Mouse (Mus musculus): ENCODE measurements around the gene Adora1.
"Not testable (repeated sequence)": the region's sequence is repeated elsewhere in the genome, so short reads cannot be mapped to it uniquely, and the experiment has no call there.

Gene Adora1

GRCm38 (mm10) chr1:134235391-134235921 lies at the start of gene Adora1:
TSS of gene Adora1 (minus strand) at chr1:134235431.
- no peak for DNase-seq

GRCm38 (mm10) chr1:134283108-134283507 lies 47.9 kb upstream of the Adora1 start:
- DNase-seq = no peak

GRCm38 (mm10) chr1:134282342-134282741 lies 47.1 kb upstream of the Adora1 start:
- no peak for DNase-seq

- DNase-seq = no peak
Observed at GRCm38 (mm10) chr1:134281563-134281962, 46.3 kb upstream of the Adora1 start.

- DNase-seq = no peak
Observed at GRCm38 (mm10) chr1:134280174-134280573, 44.9 kb upstream of the Adora1 start.

- no peak for DNase-seq
Observed at GRCm38 (mm10) chr1:134276823-134277222, 41.6 kb upstream of the Adora1 start.

- DNase-seq = no peak
Observed at GRCm38 (mm10) chr1:134275616-134276464, 40.6 kb upstream of the Adora1 start.

- DNase-seq = no peak
Observed at GRCm38 (mm10) chr1:134274483-134274920, 39.3 kb upstream of the Adora1 start.

- DNase-seq = no peak
Observed at GRCm38 (mm10) chr1:134273493-134274395, 38.5 kb upstream of the Adora1 start.

- DNase-seq = no peak
Observed at GRCm38 (mm10) chr1:134272754-134273250, 37.6 kb upstream of the Adora1 start.

GRCm38 (mm10) chr1:134270026-134270425 lies 34.8 kb upstream of the Adora1 start:
- no peak for DNase-seq

- no peak for DNase-seq
Observed at GRCm38 (mm10) chr1:134265797-134266196, 30.6 kb upstream of the Adora1 start.

- DNase-seq = no peak
Observed at GRCm38 (mm10) chr1:134264341-134264740, 29.1 kb upstream of the Adora1 start.

- DNase-seq = not testable (repeated sequence)
Observed at GRCm38 (mm10) chr1:134249681-134250080, 14.4 kb upstream of the Adora1 start.

- no peak for DNase-seq
Observed at GRCm38 (mm10) chr1:134246590-134246989, 11.4 kb upstream of the Adora1 start.

- DNase-seq = no peak
Observed at GRCm38 (mm10) chr1:134245004-134245717, 9.9 kb upstream of the Adora1 start.

- DNase-seq = peak; percentile 88 to 91
Observed at GRCm38 (mm10) chr1:134243948-134244914, 9.0 kb upstream of the Adora1 start.

GRCm38 (mm10) chr1:134243505-134243904 lies 8.3 kb upstream of the Adora1 start:
- no peak for DNase-seq

GRCm38 (mm10) chr1:134242286-134242685 lies 7.1 kb upstream of the Adora1 start:
- DNase-seq = no peak

- no peak for DNase-seq
Observed at GRCm38 (mm10) chr1:134241298-134241697, 6.1 kb upstream of the Adora1 start.

GRCm38 (mm10) chr1:134240701-134241100 lies 5.5 kb upstream of the Adora1 start:
- no peak for DNase-seq

Data from B cell, adult 2 months (primary cell).